Mouse (Mus musculus) MEL (cell line): Measurements from ENCODE around the gene Gm28047. TPM values are rescaled to one million over a fixed set of nuclear protein-coding genes. Genes with fewer than 3 reads are reported as not detected.
A peak's percentile ranks its signal among the peaks of the same experiment; 100 is the strongest.

Source experiments
- DNase-seq: peaks from one replicate; pipeline ENCODE4 v3.0.0; 2011; ENCODE audit warnings: low read depth, low spot score
- H3K27ac ChIP-seq: 2 replicates; pipeline ENCODE4 v1.5.1; 2012; ENCODE audit warnings: low read depth, mild to moderate bottlenecking, control low read depth, low read length, moderate library complexity; ENCODE audit not compliant: control insufficient read depth
- H3K27me3 ChIP-seq, 2 experiments: fragments of 150-350 bp in 1 of 2; sonication (generic) in 1 of 2; 2 replicates each; pipeline ENCODE4 v1.6.1; 2012; ENCODE audit warnings: low read length in 2 of 2, mild to moderate bottlenecking in 2 of 2, improper control_type of control experiment in 1 of 2, moderate library complexity in 1 of 2; ENCODE audit not compliant: insufficient read depth in 2 of 2, control insufficient read depth in 1 of 2
- H3K36me3 ChIP-seq, 2 experiments: 2 replicates each; pipeline ENCODE4 v1.6.1; 2012 to 2014; ENCODE audit warnings: low read length in 2 of 2, improper control_type of control experiment in 1 of 2, inconsistent platforms in 1 of 2, mild to moderate bottlenecking in 1 of 2; ENCODE audit not compliant: insufficient read depth in 2 of 2, control insufficient read depth in 1 of 2
- H3K4me1 ChIP-seq, 2 experiments: fragments of 150-350 bp in 1 of 2; sonication (generic) in 1 of 2; 2 replicates each; pipeline ENCODE4 v1.6.1; 2012; ENCODE audit warnings: low read length in 2 of 2, improper control_type of control experiment in 1 of 2, mild to moderate bottlenecking in 1 of 2; ENCODE audit not compliant: insufficient read depth in 2 of 2, control insufficient read depth in 1 of 2
- H3K4me3 ChIP-seq, 2 experiments: fragments of 150-350 bp in 1 of 2; sonication (generic) in 1 of 2; 2 replicates each; pipeline ENCODE4 v1.5.1; 2012; ENCODE audit warnings: low read depth in 2 of 2, low read length in 2 of 2, mild to moderate bottlenecking in 2 of 2, moderate library complexity in 2 of 2, control low read depth in 1 of 2, improper control_type of control experiment in 1 of 2; ENCODE audit not compliant: control insufficient read depth in 1 of 2, insufficient read depth in 1 of 2
- H3K79me2 ChIP-seq: 2 replicates; pipeline ENCODE4 v1.6.1; 2012; ENCODE audit warnings: mild to moderate bottlenecking, low read length, moderate library complexity; ENCODE audit not compliant: control insufficient read depth, poor library complexity, insufficient read depth
- H3K9ac ChIP-seq: 2 replicates; pipeline ENCODE4 v1.6.1; 2012; ENCODE audit warnings: low read depth, mild to moderate bottlenecking, control low read depth, low read length, moderate library complexity; ENCODE audit not compliant: control insufficient read depth, poor library complexity, severe bottlenecking
- H3K9me3 ChIP-seq: fragments of 150-350 bp; sonication (generic); replicated peaks from 2 replicates; pipeline ENCODE4 v1.6.1; 2012; ENCODE audit warnings: mild to moderate bottlenecking, low read length, improper control_type of control experiment, moderate library complexity; ENCODE audit not compliant: insufficient read depth
- BHLHE40 ChIP-seq: IDR thresholded peaks from 2 replicates; pipeline ENCODE4 v1.6.1; 2012; ENCODE audit warnings: low read depth, mild to moderate bottlenecking, inconsistent platforms, low read length, improper control_type of control experiment, borderline replicate concordance
- CHD1 ChIP-seq: IDR thresholded peaks from 2 replicates; pipeline ENCODE4 v1.6.1; 2012; ENCODE audit warnings: low read depth, mild to moderate bottlenecking, inconsistent platforms, low read length, improper control_type of control experiment
- CTCF ChIP-seq, 3 experiments: IDR thresholded peaks in 2 of 3; conservative IDR thresholded peaks in 1 of 3; 2 replicates each; pipeline ENCODE4 v1.5.1; 2011 to 2012; ENCODE audit warnings: low read length in 3 of 3, low read depth in 2 of 3, mild to moderate bottlenecking in 2 of 3, improper control_type of control experiment in 1 of 3, inconsistent platforms in 1 of 3, mixed read lengths in 1 of 3, moderate library complexity in 1 of 3; ENCODE audit not compliant: control insufficient read depth in 1 of 3, insufficient read depth in 1 of 3, poor library complexity in 1 of 3, severe bottlenecking in 1 of 3
- ELF1 ChIP-seq: IDR thresholded peaks from 2 replicates; pipeline ENCODE4 v1.6.1; 2014; ENCODE audit warnings: low read depth, mild to moderate bottlenecking, inconsistent platforms, low read length, improper control_type of control experiment, moderate library complexity
- EP300 ChIP-seq, 2 experiments: IDR thresholded peaks; 2 replicates each; pipeline ENCODE4 v1.6.1; 2011; ENCODE audit warnings: improper control_type of control experiment in 2 of 2, low read length in 2 of 2, low read depth in 1 of 2, mild to moderate bottlenecking in 1 of 2
- GABPA ChIP-seq: IDR thresholded peaks from 2 replicates; pipeline ENCODE4 v1.6.1; 2012; ENCODE audit warnings: low read depth, mild to moderate bottlenecking, inconsistent platforms, low read length, improper control_type of control experiment, moderate library complexity
- GATA1 ChIP-seq: IDR thresholded peaks from 2 replicates; pipeline ENCODE4 v1.6.1; 2011; ENCODE audit warnings: low read depth, low read length, improper control_type of control experiment
- JUND ChIP-seq: IDR thresholded peaks from 2 replicates; pipeline ENCODE4 v1.6.1; 2011; ENCODE audit warnings: low read depth, mild to moderate bottlenecking, improper control_type of control experiment, low read length
- KAT2A ChIP-seq: conservative IDR thresholded peaks from 2 replicates; pipeline ENCODE4 v1.6.1; 2012; ENCODE audit warnings: low read depth, low read length, improper control_type of control experiment, inconsistent platforms
- MAFK ChIP-seq: IDR thresholded peaks from 2 replicates; pipeline ENCODE4 v1.6.1; 2011; ENCODE audit warnings: low read depth, mild to moderate bottlenecking, low read length, improper control_type of control experiment, borderline replicate concordance
- MXI1 ChIP-seq: IDR thresholded peaks from 2 replicates; pipeline ENCODE4 v1.6.1; 2011; ENCODE audit warnings: mild to moderate bottlenecking, low read depth, low read length, improper control_type of control experiment
- MYC ChIP-seq: IDR thresholded peaks from 2 replicates; pipeline ENCODE4 v1.6.1; 2011; ENCODE audit warnings: low read depth, mild to moderate bottlenecking, low read length, improper control_type of control experiment, moderate library complexity
- NELFE ChIP-seq: IDR thresholded peaks from 2 replicates; pipeline ENCODE4 v1.6.1; 2011; ENCODE audit warnings: low read depth, low read length, improper control_type of control experiment
- POLR2A ChIP-seq, 2 experiments: IDR thresholded peaks; 2 replicates each; pipeline ENCODE4 v1.6.1; 2011 to 2012; ENCODE audit warnings: low read length in 2 of 2, mild to moderate bottlenecking in 2 of 2, control low read depth in 1 of 2, improper control_type of control experiment in 1 of 2, low read depth in 1 of 2, moderate library complexity in 1 of 2; ENCODE audit not compliant: control insufficient read depth in 1 of 2, insufficient read depth in 1 of 2, poor library complexity in 1 of 2
- POLR2AphosphoS5 ChIP-seq: IDR thresholded peaks from 2 replicates; pipeline ENCODE4 v1.6.1; 2012; ENCODE audit warnings: low read depth, borderline replicate concordance, mild to moderate bottlenecking, inconsistent platforms, low read length, moderate library complexity, mixed read lengths
- RAD21 ChIP-seq: IDR thresholded peaks from 2 replicates; pipeline ENCODE4 v1.6.1; 2011; ENCODE audit warnings: mild to moderate bottlenecking, low read depth, low read length, improper control_type of control experiment
- SIN3A ChIP-seq: IDR thresholded peaks from 2 replicates; pipeline ENCODE4 v1.6.1; 2012; ENCODE audit warnings: low read length, improper control_type of control experiment, inconsistent platforms
- SMC3 ChIP-seq: IDR thresholded peaks from 2 replicates; pipeline ENCODE4 v1.6.1; 2011; ENCODE audit warnings: low read depth, low read length, improper control_type of control experiment
- TAL1 ChIP-seq: IDR thresholded peaks from 2 replicates; pipeline ENCODE4 v1.6.1; 2012; ENCODE audit warnings: mild to moderate bottlenecking, inconsistent platforms, low read length, moderate library complexity, mixed read lengths
- TBP ChIP-seq: IDR thresholded peaks from 2 replicates; pipeline ENCODE4 v1.8.0; 2011; ENCODE audit warnings: low read depth, low read length, improper control_type of control experiment
- TCF12 ChIP-seq: IDR thresholded peaks from 2 replicates; pipeline ENCODE4 v1.6.1; 2014; ENCODE audit warnings: low read depth, mild to moderate bottlenecking, inconsistent platforms, low read length, improper control_type of control experiment, moderate library complexity
- USF2 ChIP-seq, 2 experiments: IDR thresholded peaks; 2 replicates each; pipeline ENCODE4 v1.6.1; 2011 to 2012; ENCODE audit warnings: improper control_type of control experiment in 2 of 2, low read length in 2 of 2, borderline replicate concordance in 1 of 2, inconsistent platforms in 1 of 2, low read depth in 1 of 2, mild to moderate bottlenecking in 1 of 2; ENCODE audit not compliant: insufficient read depth in 1 of 2
- ZKSCAN1 ChIP-seq: IDR thresholded peaks from 2 replicates; pipeline ENCODE4 v1.6.1; 2012; ENCODE audit warnings: low read depth, mild to moderate bottlenecking, inconsistent platforms, low read length, improper control_type of control experiment, moderate library complexity
- ZMIZ1 ChIP-seq: IDR thresholded peaks from 2 replicates; pipeline ENCODE4 v1.6.1; 2012; ENCODE audit warnings: low read depth, mild to moderate bottlenecking, inconsistent platforms, low read length, improper control_type of control experiment, moderate library complexity
- polyA plus RNA-seq, 2 experiments: library from polyadenylated mRNA; stranded (reverse) in 1 of 2; unstranded in 1 of 2; fragments of >175 nt in 1 of 2; fragments of >200 nt in 1 of 2; gene quantifications; 2 replicates each; pipeline versions ENCODE4 v1.2.1 to v1.2.4; 2012; ENCODE audit warnings: low replicate concordance in 2 of 2, low read depth in 1 of 2; ENCODE audit not compliant: insufficient read length in 2 of 2, insufficient read depth in 1 of 2, missing spikeins in 1 of 2
- total RNA-seq: library from RNA; depleted of rRNA; stranded (reverse); fragments of 300-350 nt; gene quantifications from 2 replicates; pipeline ENCODE4 v1.2.3, GENCODE M21; 2012

The Gm28047 gene
- total and polyA plus RNA-seq, 3 experiments, result 0.52 TPM; not detected in 2

DNA sequence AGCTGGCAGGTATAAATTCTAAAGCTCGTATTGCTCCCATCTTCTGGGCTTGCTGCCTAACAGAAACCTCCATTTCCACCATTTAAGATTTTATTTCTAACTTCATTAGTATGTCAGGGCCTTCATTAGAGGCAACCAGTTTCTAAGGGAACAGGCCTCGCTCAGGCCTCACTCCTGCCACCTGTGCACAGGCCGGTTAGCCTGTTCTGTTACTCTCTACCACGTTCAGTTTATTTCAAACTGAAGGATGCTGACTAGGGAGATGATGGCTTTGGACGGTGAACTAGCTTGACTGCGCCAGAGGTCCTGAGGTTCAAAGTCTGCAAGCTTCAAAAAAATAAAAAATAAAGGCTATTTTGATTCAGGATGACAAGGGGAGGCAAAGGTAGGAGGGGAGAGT is 45.4 kb upstream of the Gm28047 start (continued):
- TF ChIP-seq NELFE, result no peak
- TF ChIP-seq KAT2A, result peak; percentile 51
- no peak for TF ChIP-seq GATA1
- TF ChIP-seq, all 39 proteins: peak for 6

DNA sequence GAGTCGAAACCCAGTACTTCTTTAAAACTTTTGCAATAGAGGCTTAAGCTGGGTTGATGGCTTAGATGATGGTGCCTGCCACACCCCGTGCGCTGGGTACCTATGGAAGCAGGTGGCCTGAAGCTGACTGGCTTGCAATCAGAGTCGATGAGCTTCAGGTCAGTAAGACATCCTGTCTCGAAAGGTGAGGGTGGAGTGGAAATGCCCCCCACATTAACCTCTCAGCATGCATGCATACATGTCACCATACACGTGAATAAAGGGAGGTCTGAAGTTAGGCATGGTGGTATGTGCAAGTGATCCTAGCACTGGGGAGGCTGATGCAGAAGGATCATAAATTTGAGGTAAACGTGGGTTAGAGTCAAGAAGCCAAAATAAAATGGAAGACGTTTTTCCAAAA is 44.7 kb upstream of the Gm28047 start:
- H3K4me1 ChIP-seq, result peaks cover 4 to 10% of the 10 kb centered on the region in 2 experiments
- no peaks in the 10 kb centered on the region for H3K27me3 ChIP-seq
- H3K4me3 ChIP-seq, result peak overlapping the region in 1 of 2 experiments; percentile 77; a peak in 2 of 4 replicates

DNA sequence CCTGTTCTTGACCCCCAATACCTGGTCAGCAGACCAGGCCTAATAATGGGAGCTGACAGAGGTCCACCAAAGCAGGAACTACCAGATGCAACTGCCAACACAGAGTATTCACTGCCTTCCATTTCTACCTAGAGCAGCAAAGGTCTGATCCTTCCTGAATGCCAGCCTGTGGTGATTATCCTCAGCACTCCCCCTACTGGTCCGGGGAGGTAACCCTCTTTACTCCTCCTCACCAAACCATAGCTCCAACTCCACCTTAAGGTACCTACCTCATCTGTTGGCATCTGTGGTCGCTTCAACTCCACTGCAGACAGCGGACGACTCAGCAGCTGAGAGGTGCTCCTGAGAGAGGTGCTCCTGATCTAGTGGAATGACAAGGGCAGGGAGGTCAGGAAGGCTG is 40.6 kb upstream of the Gm28047 start:
- Histone ChIP-seq H3K36me3 (peaks cover 22 to 32% of the 10 kb centered on the region in 2 experiments), H3K4me1 (peaks cover 4 to 10% of the 10 kb centered on the region in 2 experiments)
- DNase-seq, result peak; percentile 86

More for the DNA sequence above, 44.7 kb upstream of the Gm28047 start:
- peak; percentile 40 for DNase-seq
- TF ChIP-seq ELF1 (no peak), USF2 (IDR thresholded peaks at IDR 0.05; ENCODE audit: borderline replicate concordance in 1 of 2, insufficient read depth in 1 of 2, low read depth in 1 of 2, low read length in 2 of 2) (no peak), NELFE (no peak), TBP (no peak), ZKSCAN1 (no peak), MAFK (no peak), ZMIZ1 (no peak), MYC (no peak), JUND (no peak), MXI1 (no peak), TAL1 (no peak), CHD1 (no peak), POLR2AphosphoS5 (no peak), GATA1 (no peak), SMC3 (no peak), BHLHE40 (no peak), POLR2A (IDR thresholded peaks at IDR 0.05; ENCODE audit: control insufficient read depth in 1 of 2, insufficient read depth in 1 of 2, low read depth in 1 of 2, low read length in 2 of 2, poor library complexity in 1 of 2) (no peak), TCF12 (no peak), GABPA (no peak)
- peak overlapping the region; percentile 96 for H3K9ac ChIP-seq
- no peaks in the 10 kb centered on the region for H3K9me3 ChIP-seq
- peaks cover 13 to 22% of the 10 kb centered on the region in 2 experiments for H3K36me3 ChIP-seq
- no peak overlapping the region for H3K27ac ChIP-seq
- H3K79me2 ChIP-seq, result peaks cover 19% of the 10 kb centered on the region

More for the DNA sequence above, 40.6 kb upstream of the Gm28047 start:
- Histone ChIP-seq H3K79me2 (peaks cover 15% of the 10 kb centered on the region), H3K27ac (no peak overlapping the region), H3K27me3 (no peaks in the 10 kb centered on the region), H3K9ac (no peak overlapping the region), H3K4me3 (no peak overlapping the region), H3K9me3 (no peaks in the 10 kb centered on the region)
- TF ChIP-seq MXI1 (no peak), RAD21 (peak; percentile 37), SMC3 (peak; percentile 45), EP300 (IDR thresholded peaks at IDR 0.05; ENCODE audit: low read depth in 1 of 2, low read length in 2 of 2) (no peak), SIN3A (no peak), CTCF (IDR thresholded peaks at IDR 0.05 in 2 of 3, conservative IDR thresholded peaks at IDR 0.05 in 1 of 3; ENCODE audit: control insufficient read depth in 1 of 3, insufficient read depth in 1 of 3, low read depth in 2 of 3, low read length in 3 of 3, poor library complexity in 1 of 3, severe bottlenecking in 1 of 3) (peak; percentile 74 to 98 (median 79))
